Comparison of ENCODE assay signal across 8 mouse cellular contexts in genomic region chr4:102255295-102255670, GRCm38 (mm10).
DNase-seq lines count a peak whose midpoint lies in the region; ATAC-seq and TF ChIP-seq lines count a peak whose summit lies in the region.

No protein-coding gene starts in this region.

- H3K27ac ChIP-seq in kidney, embryonic 14.5 days (ENCODE audit: low read depth, low read length): peak overlapping the region; percentile 42; the same call in 1 of the 2 replicates
- H3K27ac ChIP-seq in kidney, adult 2 months (ENCODE audit: insufficient read depth, low read depth, low read length): no peak overlapping the region
- peak overlapping the region; percentile 81 for H3K27ac ChIP-seq in embryonic facial prominence, embryonic 13.5 days
- no peak overlapping the region for H3K27ac ChIP-seq in intestine, embryonic 15.5 days
- 0 out of 2 replicates have a peak overlapping the region, but pooled peaks have one; percentile 17 for H3K27ac ChIP-seq in neural tube, embryonic 11.5 days (ENCODE audit: low read depth, low read length)

- no peaks in the 10 kb centered on the region for H3K9me3 ChIP-seq in kidney, embryonic 14.5 days (ENCODE audit: control insufficient read depth, low read length)
- H3K9me3 ChIP-seq in embryonic facial prominence, embryonic 13.5 days: no peaks in the 10 kb centered on the region
- H3K9me3 ChIP-seq in intestine, embryonic 15.5 days: no peaks in the 10 kb centered on the region
- no peaks in the 10 kb centered on the region for H3K9me3 ChIP-seq in neural tube, embryonic 11.5 days (ENCODE audit: control insufficient read depth, low read length)

- peak overlapping the region; percentile 40 for H3K4me2 ChIP-seq in kidney, embryonic 14.5 days (replicated peaks; ENCODE audit: low read depth, low read length)
- H3K4me2 ChIP-seq in embryonic facial prominence, embryonic 13.5 days: peak overlapping the region; percentile 72
- H3K4me2 ChIP-seq in intestine, embryonic 15.5 days (replicated peaks): peak overlapping the region; percentile 57
- peak overlapping the region; percentile 36 for H3K4me2 ChIP-seq in neural tube, embryonic 11.5 days (ENCODE audit: low read depth)

- H3K9ac ChIP-seq in kidney, embryonic 14.5 days (ENCODE audit: low read depth, low read length): peak overlapping the region; percentile 28; the same call in 1 of the 2 replicates
- peak overlapping the region; percentile 64 for H3K9ac ChIP-seq in embryonic facial prominence, embryonic 13.5 days
- H3K9ac ChIP-seq in intestine, embryonic 15.5 days: 0 out of 2 replicates have a peak overlapping the region, but pooled peaks have one; percentile 3
- H3K9ac ChIP-seq in neural tube, embryonic 11.5 days (ENCODE audit: low read length): peak overlapping the region; percentile 51

- ATAC-seq in kidney, embryonic 14.5 days (ENCODE audit: low FRiP score, low TSS enrichment): no peak
- no peak for ATAC-seq in embryonic facial prominence, embryonic 13.5 days (ENCODE audit: insufficient number of reproducible peaks, insufficient read depth, low FRiP score, low TSS enrichment, low read depth)
- no peak for ATAC-seq in intestine, embryonic 15.5 days
- peak; percentile 46; the same call in 1 of the 2 replicates for ATAC-seq in neural tube, embryonic 11.5 days (ENCODE audit: insufficient read depth, low FRiP score, low TSS enrichment)

- H3K27me3 ChIP-seq in kidney, embryonic 14.5 days (ENCODE audit: control insufficient read depth, insufficient read depth, low read length): no peaks in the 10 kb centered on the region
- no peaks in the 10 kb centered on the region for H3K27me3 ChIP-seq in kidney, adult 2 months (replicated peaks; ENCODE audit: control insufficient read depth, insufficient read depth, low read length)
- H3K27me3 ChIP-seq in embryonic facial prominence, embryonic 13.5 days: no peaks in the 10 kb centered on the region
- H3K27me3 ChIP-seq in intestine, embryonic 15.5 days (replicated peaks): no peaks in the 10 kb centered on the region
- H3K27me3 ChIP-seq in neural tube, embryonic 11.5 days (ENCODE audit: control insufficient read depth, insufficient read depth, low read length): no peaks in the 10 kb centered on the region

- no peak for TF ChIP-seq POLR2A in kidney, adult 2 months (IDR thresholded peaks at IDR 0.05; ENCODE audit: low read depth, low read length)

- WGBS in kidney, embryonic 14.5 days: 56% methylated on average over 9 of the region's 9 CpGs
- 40% methylated on average over 9 of the region's 9 CpGs for WGBS in kidney, adult 2 months
- 21% methylated on average over 9 of the region's 9 CpGs for WGBS in embryonic facial prominence, embryonic 13.5 days
- WGBS in intestine, embryonic 15.5 days: 33% methylated on average over 9 of the region's 9 CpGs
- WGBS in neural tube, embryonic 11.5 days: 47% methylated on average over 9 of the region's 9 CpGs

- peak overlapping the region; percentile 20; the same call in 1 of the 2 replicates for H3K4me3 ChIP-seq in kidney, embryonic 14.5 days (ENCODE audit: low read length)
- no peak overlapping the region for H3K4me3 ChIP-seq in kidney, adult 2 months (ENCODE audit: insufficient read depth, low read depth, low read length)
- H3K4me3 ChIP-seq in embryonic facial prominence, embryonic 13.5 days: peak overlapping the region; percentile 38
- H3K4me3 ChIP-seq in intestine, embryonic 15.5 days (replicated peaks): peak overlapping the region; percentile 15
- H3K4me3 ChIP-seq in neural tube, embryonic 11.5 days (ENCODE audit: low read depth, low read length): peak overlapping the region; percentile 22

- no peak for TF ChIP-seq CTCF in kidney, adult 2 months (conservative IDR thresholded peaks at IDR 0.05; ENCODE audit: insufficient read depth, insufficient read length, low read depth, low read length)

- 0 out of 2 replicates have a peak, but pooled peaks cover 4% of the 10 kb centered on the region for H3K4me1 ChIP-seq in kidney, embryonic 14.5 days (ENCODE audit: control insufficient read depth, insufficient read depth, low read length)
- no peaks in the 10 kb centered on the region for H3K4me1 ChIP-seq in kidney, adult 2 months (ENCODE audit: control insufficient read depth, insufficient read depth, low read length)
- peaks cover 15% of the 10 kb centered on the region for H3K4me1 ChIP-seq in embryonic facial prominence, embryonic 13.5 days
- H3K4me1 ChIP-seq in intestine, embryonic 15.5 days (replicated peaks): peaks cover 9% of the 10 kb centered on the region
- H3K4me1 ChIP-seq in neural tube, embryonic 11.5 days (ENCODE audit: control insufficient read depth, insufficient read depth, low read length): peaks cover 3% of the 10 kb centered on the region; the same call in 1 of the 2 replicates

- H3K36me3 ChIP-seq in kidney, embryonic 14.5 days (ENCODE audit: control insufficient read depth, insufficient read depth, low read length): no peaks in the 10 kb centered on the region
- H3K36me3 ChIP-seq in kidney, adult 2 months (ENCODE audit: control insufficient read depth, insufficient read depth, low read length): no peaks in the 10 kb centered on the region
- no peaks in the 10 kb centered on the region for H3K36me3 ChIP-seq in embryonic facial prominence, embryonic 13.5 days
- H3K36me3 ChIP-seq in intestine, embryonic 15.5 days: no peaks in the 10 kb centered on the region
- H3K36me3 ChIP-seq in neural tube, embryonic 11.5 days (ENCODE audit: control insufficient read depth, insufficient read depth, low read length): no peaks in the 10 kb centered on the region

- no peak for DNase-seq in kidney, adult 2 months
- peak; percentile 21 for DNase-seq in neural tube, embryonic 11.5 days (ENCODE audit: low spot score)
- no peak for DNase-seq in thymus, postnatal 25 days
- DNase-seq in layer of hippocampus, adult 9-11 months: no peak
- DNase-seq in T-cell, adult 2 months (ENCODE audit: low spot score): no peak

Comparison
In these comparisons a context has a peak if more than half of its experiments do, and no peak if none do; other contexts are left out.
1. H3K27ac ChIP-seq: peak in kidney, embryonic 14.5 days (single experiment), embryonic facial prominence, embryonic 13.5 days (single experiment) and neural tube, embryonic 11.5 days (single experiment); none in kidney, adult 2 months (single experiment) and intestine, embryonic 15.5 days (single experiment).
2. H3K9ac ChIP-seq: peak in every context shown above with its lines; median percentile 64 in embryonic facial prominence, embryonic 13.5 days; 51 in neural tube, embryonic 11.5 days; 28 in kidney, embryonic 14.5 days; 3 in intestine, embryonic 15.5 days.
3. Peak in every context shown above with its lines, with median percentiles within 50 percentile points of each other: H3K4me2 ChIP-seq.